Mouse (Mus musculus): ENCODE results near the gene Ccdc62. TPM values are rescaled to one million over a fixed set of nuclear protein-coding genes. Genes with fewer than 3 reads are reported as not detected.

Ccdc62 gene
- polyA plus RNA-seq, 1 experiment, result 79.8 TPM

GRCm38 (mm10) chr5:124014791-124015251 lies 84.3 kb downstream of the Ccdc62 start:
- H3K4me1 ChIP-seq (ENCODE audit: control insufficient read depth, insufficient read depth, low read length), result peaks cover 8% of the 10 kb centered on the region
- no peak overlapping the region for H3K4me3 ChIP-seq (ENCODE audit: control insufficient read depth, low read depth, low read length)

DNA sequence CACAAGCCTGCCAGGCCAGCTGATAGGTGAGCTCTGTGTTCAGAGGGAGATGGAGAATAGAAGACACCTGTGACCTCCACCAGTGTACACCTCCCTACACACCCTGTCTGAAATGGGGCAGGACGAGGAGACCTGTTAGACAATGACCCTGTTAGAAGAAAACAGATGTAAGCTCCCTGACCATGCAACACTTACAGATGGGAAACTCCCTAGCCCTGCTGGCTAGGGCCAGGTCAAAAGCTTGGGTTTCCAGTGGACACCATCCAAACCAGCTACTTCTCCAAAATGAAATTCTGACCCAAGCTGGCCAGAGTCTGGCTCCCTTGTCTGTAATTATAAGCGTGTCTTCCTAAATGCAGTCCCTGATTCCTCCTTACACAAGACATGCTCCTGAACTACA lies 85.2 kb downstream of the Ccdc62 start:
- H3K27me3 ChIP-seq (ENCODE audit: control insufficient read depth, insufficient read depth, low read length), result no peaks in the 10 kb centered on the region
- no peaks in the 10 kb centered on the region for H3K36me3 ChIP-seq (ENCODE audit: control insufficient read depth, insufficient read depth, low read length)
- no peak overlapping the region for H3K27ac ChIP-seq (ENCODE audit: control insufficient read depth, insufficient read depth, low read depth, low read length)
- H3K4me3 ChIP-seq (ENCODE audit: control insufficient read depth, low read depth, low read length), result no peak overlapping the region
- TF ChIP-seq POLR2A (IDR thresholded peaks at IDR 0.05; ENCODE audit: control insufficient read depth, low read depth, low read length) (no peak), CTCF (IDR thresholded peaks at IDR 0.05; ENCODE audit: control insufficient read depth, insufficient read depth, insufficient replicate concordance, low read depth, low read length) (no peak)
- H3K4me1 ChIP-seq (ENCODE audit: control insufficient read depth, insufficient read depth, low read length), result peaks cover 11% of the 10 kb centered on the region

More at GRCm38 (mm10) chr5:124014791-124015251, 84.3 kb downstream of the Ccdc62 start:
- H3K36me3 ChIP-seq (ENCODE audit: control insufficient read depth, insufficient read depth, low read length), result no peaks in the 10 kb centered on the region
- no peaks in the 10 kb centered on the region for H3K27me3 ChIP-seq (ENCODE audit: control insufficient read depth, insufficient read depth, low read length)
- H3K27ac ChIP-seq (ENCODE audit: control insufficient read depth, insufficient read depth, low read depth, low read length), result no peak overlapping the region
- no peak for TF ChIP-seq POLR2A (IDR thresholded peaks at IDR 0.05; ENCODE audit: control insufficient read depth, low read depth, low read length)
- no peak for TF ChIP-seq CTCF (IDR thresholded peaks at IDR 0.05; ENCODE audit: control insufficient read depth, insufficient read depth, insufficient replicate concordance, low read depth, low read length)

DNA sequence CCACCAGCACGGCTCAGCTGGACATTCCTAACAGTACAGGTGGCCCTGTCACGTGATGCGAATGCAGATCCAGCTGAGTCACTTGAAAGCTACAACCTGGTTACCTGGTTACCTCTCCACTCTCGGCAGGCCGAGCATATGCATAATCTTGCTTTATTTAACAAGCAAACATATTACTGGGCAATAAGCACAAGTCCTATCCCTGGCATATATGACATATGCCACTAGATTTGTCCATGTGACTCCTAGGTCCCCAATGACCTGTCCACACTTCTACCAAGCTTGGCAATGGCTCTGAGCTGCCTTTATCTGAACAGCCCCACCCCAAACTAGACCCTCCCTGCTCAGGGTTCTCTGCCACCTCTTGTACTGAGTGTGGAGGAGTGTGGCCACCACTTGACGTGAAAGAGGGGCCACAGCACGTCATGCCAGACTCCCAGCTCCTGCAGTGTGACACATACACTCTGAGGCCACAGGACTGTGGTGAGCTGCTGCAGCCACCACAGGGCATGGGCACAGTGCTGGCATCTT lies 85.9 kb downstream of the Ccdc62 start:
- Histone ChIP-seq H3K4me1 (ENCODE audit: control insufficient read depth, insufficient read depth, low read length) (peaks cover 11% of the 10 kb centered on the region), H3K36me3 (ENCODE audit: control insufficient read depth, insufficient read depth, low read length) (no peaks in the 10 kb centered on the region), H3K27ac (ENCODE audit: control insufficient read depth, insufficient read depth, low read depth, low read length) (no peak overlapping the region)

GRCm38 (mm10) chr5:124017941-124018340 lies 87.5 kb downstream of the Ccdc62 start:
- Histone ChIP-seq H3K27me3 (ENCODE audit: control insufficient read depth, insufficient read depth, low read length) (no peaks in the 10 kb centered on the region), H3K4me1 (ENCODE audit: control insufficient read depth, insufficient read depth, low read length) (peaks cover 11% of the 10 kb centered on the region), H3K4me3 (ENCODE audit: control insufficient read depth, low read depth, low read length) (no peak overlapping the region), H3K27ac (ENCODE audit: control insufficient read depth, insufficient read depth, low read depth, low read length) (no peak overlapping the region), H3K36me3 (ENCODE audit: control insufficient read depth, insufficient read depth, low read length) (no peaks in the 10 kb centered on the region)
- no peak for TF ChIP-seq POLR2A (IDR thresholded peaks at IDR 0.05; ENCODE audit: control insufficient read depth, low read depth, low read length)
- no peak for TF ChIP-seq CTCF (IDR thresholded peaks at IDR 0.05; ENCODE audit: control insufficient read depth, insufficient read depth, insufficient replicate concordance, low read depth, low read length)

More for the DNA sequence above, 85.9 kb downstream of the Ccdc62 start:
- no peak overlapping the region for H3K4me3 ChIP-seq (ENCODE audit: control insufficient read depth, low read depth, low read length)
- H3K27me3 ChIP-seq (ENCODE audit: control insufficient read depth, insufficient read depth, low read length), result no peaks in the 10 kb centered on the region
- TF ChIP-seq CTCF (IDR thresholded peaks at IDR 0.05; ENCODE audit: control insufficient read depth, insufficient read depth, insufficient replicate concordance, low read depth, low read length) (no peak), POLR2A (IDR thresholded peaks at IDR 0.05; ENCODE audit: control insufficient read depth, low read depth, low read length) (no peak)

GRCm38 (mm10) chr5:124018651-124019050 lies 88.2 kb downstream of the Ccdc62 start:
- H3K4me1 ChIP-seq (ENCODE audit: control insufficient read depth, insufficient read depth, low read length), result peaks cover 11% of the 10 kb centered on the region

More at GRCm38 (mm10) chr5:124018651-124019050, 88.2 kb downstream of the Ccdc62 start:
- no peaks in the 10 kb centered on the region for H3K27me3 ChIP-seq (ENCODE audit: control insufficient read depth, insufficient read depth, low read length)
- H3K36me3 ChIP-seq (ENCODE audit: control insufficient read depth, insufficient read depth, low read length), result no peaks in the 10 kb centered on the region
- TF ChIP-seq CTCF (IDR thresholded peaks at IDR 0.05; ENCODE audit: control insufficient read depth, insufficient read depth, insufficient replicate concordance, low read depth, low read length), result no peak
- no peak for TF ChIP-seq POLR2A (IDR thresholded peaks at IDR 0.05; ENCODE audit: control insufficient read depth, low read depth, low read length)
- no peak overlapping the region for H3K27ac ChIP-seq (ENCODE audit: control insufficient read depth, insufficient read depth, low read depth, low read length)
- no peak overlapping the region for H3K4me3 ChIP-seq (ENCODE audit: control insufficient read depth, low read depth, low read length)

Other genes starting within 250 kb of the Ccdc62 start
- 96.1 and 101 TPM in 2 replicates for gene Clip1, start 246.1 kb upstream of the Ccdc62 start, polyA plus RNA-seq (2012; rRNA removed)
- 49.2 and 54.8 TPM in 2 replicates for gene Zcchc8, start 209.6 kb upstream of the Ccdc62 start, polyA plus RNA-seq (2012; rRNA removed)
- 14.5 and 16.0 TPM in 2 replicates for gene Rsrc2, start 181.3 kb upstream of the Ccdc62 start, polyA plus RNA-seq (2012; rRNA removed)
- 10.0 and 11.3 TPM in 2 replicates for gene Kntc1, start 181.0 kb upstream of the Ccdc62 start, polyA plus RNA-seq (2012; rRNA removed)
- 0.05 and 0.11 TPM in 2 replicates for gene Hcar2, start 65.2 kb upstream of the Ccdc62 start, polyA plus RNA-seq (2012; rRNA removed)
- 0.05 and 0.17 TPM in 2 replicates for gene Hcar1, start 50.7 kb upstream of the Ccdc62 start, polyA plus RNA-seq (2012; rRNA removed)
- 40.6 and 55.0 TPM in 2 replicates for gene Denr, start 23.5 kb upstream of the Ccdc62 start, polyA plus RNA-seq (2012; rRNA removed)
- gene Gm43518, start 3.3 kb upstream of the Ccdc62 start, polyA plus RNA-seq (2012; rRNA removed), result 10.8 and 12.3 TPM in 2 replicates
- gene Hip1r, start 42.9 kb downstream of the Ccdc62 start, polyA plus RNA-seq (2012; rRNA removed), result 8.7 and 11.0 TPM in 2 replicates
- 46.6 and 47.7 TPM in 2 replicates for gene Vps37b, start 101.6 kb downstream of the Ccdc62 start, polyA plus RNA-seq (2012; rRNA removed)
- 21.6 and 24.8 TPM in 2 replicates for gene Abcb9, start 165.1 kb downstream of the Ccdc62 start, polyA plus RNA-seq (2012; rRNA removed)
- 50.9 and 57.5 TPM in 2 replicates for gene Ogfod2, start 181.6 kb downstream of the Ccdc62 start, polyA plus RNA-seq (2012; rRNA removed)
- gene Arl6ip4, start 185.4 kb downstream of the Ccdc62 start, polyA plus RNA-seq (2012; rRNA removed), result 28.3 and 35.7 TPM in 2 replicates